Mouse (Mus musculus) G1E (cell line): ENCODE measurements at regions not wholly inside any gene's neighbourhood (a gene's known extent, or its start where the extent isn't known, plus 50 kb on each side); places are given as distances from the start of the nearest gene placed in this dataset.

ENCODE experiments used
- ATAC-seq: 2 replicates; pipeline ENCODE4 v1.8.0; 2016; ENCODE audit warnings: mild to moderate bottlenecking; ENCODE audit not compliant: insufficient number of reproducible peaks, poor library complexity, low FRiP score, severe bottlenecking; ENCODE audit errors: extremely low read depth
- DNase-seq: peaks from one replicate; pipeline ENCODE4 v3.0.0; 2012; ENCODE audit warnings: low spot score
- H3K27me3 ChIP-seq: 2 replicates; pipeline ENCODE4 v1.6.1; 2012; ENCODE audit warnings: mild to moderate bottlenecking, low read length, inconsistent platforms; ENCODE audit not compliant: insufficient read depth
- H3K36me3 ChIP-seq: replicated peaks from 2 replicates; pipeline ENCODE3; 2012; ENCODE audit warnings: mild to moderate bottlenecking, inconsistent platforms
- H3K4me1 ChIP-seq: 2 replicates; pipeline ENCODE4 v1.6.1; 2012; ENCODE audit warnings: low read depth, low read length, inconsistent platforms, mixed read lengths; ENCODE audit not compliant: insufficient read depth
- H3K4me3 ChIP-seq: 2 replicates; pipeline ENCODE4 v1.5.1; 2012; ENCODE audit warnings: low read depth, mild to moderate bottlenecking, inconsistent platforms, low read length, moderate library complexity, mixed read lengths
- H3K9me3 ChIP-seq: replicated peaks from 2 replicates; pipeline ENCODE4 v1.6.1; 2012; ENCODE audit warnings: inconsistent platforms
- CTCF ChIP-seq: IDR thresholded peaks from 2 replicates; pipeline ENCODE4 v1.5.1; 2012; ENCODE audit warnings: low read depth, low read length, inconsistent platforms, mixed read lengths
- GATA1 ChIP-seq: IDR thresholded peaks from 2 replicates; pipeline ENCODE4 v1.6.1; 2012; ENCODE audit warnings: borderline replicate concordance, low read length, inconsistent platforms, mixed read lengths
- GATA2 ChIP-seq: IDR thresholded peaks from 2 replicates; pipeline ENCODE4 v1.6.1; 2012; ENCODE audit warnings: low read depth, low read length, inconsistent platforms, borderline replicate concordance
- POLR2AphosphoS5 ChIP-seq: IDR thresholded peaks from 2 replicates; pipeline ENCODE4 v1.6.1; 2012; ENCODE audit warnings: low read depth, low read length, inconsistent platforms; ENCODE audit not compliant: insufficient replicate concordance
- TAL1 ChIP-seq: conservative IDR thresholded peaks from 2 replicates; pipeline ENCODE4 v1.6.1; 2012; ENCODE audit warnings: low read depth, low read length, inconsistent platforms, mixed read lengths

DNA sequence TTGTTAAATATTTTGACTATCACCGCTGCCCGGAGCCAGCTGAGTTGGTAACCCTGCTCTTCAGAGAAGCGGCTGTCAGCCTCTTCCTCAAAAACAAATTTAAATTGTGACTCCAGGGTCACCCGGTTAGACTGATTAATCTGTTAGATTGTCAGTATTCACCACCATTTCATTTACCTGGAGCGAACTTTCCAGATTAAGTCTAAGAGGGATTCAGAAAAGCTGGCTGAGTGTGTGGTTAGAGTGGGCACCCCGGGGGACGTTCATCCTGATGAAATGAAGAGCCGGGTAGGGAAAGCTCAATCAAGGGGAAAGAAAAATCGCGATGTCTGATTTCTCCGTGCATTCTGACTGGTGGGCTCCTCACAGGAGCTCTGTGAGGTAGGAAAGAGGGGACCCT lies 105.0 kb downstream of the Ppp4r2 start:
- no peaks in the 10 kb centered on the region for H3K36me3 ChIP-seq
- TF ChIP-seq GATA1: no peak
- no peak for TF ChIP-seq TAL1
- no peak for TF ChIP-seq POLR2AphosphoS5
- TF ChIP-seq CTCF: no peak
- TF ChIP-seq GATA2: no peak
- no peaks in the 10 kb centered on the region for H3K4me1 ChIP-seq
- no peak overlapping the region for H3K4me3 ChIP-seq
- H3K9me3 ChIP-seq: peaks cover 57% of the 10 kb centered on the region
- ATAC-seq (no peak), DNase-seq (no peak)
- no peaks in the 10 kb centered on the region for H3K27me3 ChIP-seq

DNA sequence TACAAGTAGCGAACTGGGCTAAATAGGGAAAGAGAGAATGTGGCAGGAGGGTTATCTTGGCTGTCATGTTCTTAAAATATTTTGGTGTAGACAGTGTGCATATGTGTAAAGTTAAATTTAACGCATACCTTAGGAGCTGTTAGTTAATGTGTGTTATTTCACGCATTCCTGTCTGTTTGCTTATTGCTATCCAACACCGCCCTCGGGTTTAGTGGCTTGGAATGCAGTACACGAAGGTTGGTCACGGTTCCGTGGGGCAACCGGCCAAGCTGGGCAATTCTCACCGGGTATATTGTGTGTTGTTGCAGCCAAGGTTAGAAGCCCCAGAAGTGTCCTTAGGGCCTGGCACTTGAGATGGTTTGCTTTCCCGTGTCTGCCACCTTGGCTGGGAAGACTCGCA lies 105.6 kb downstream of the Ppp4r2 start:
- no peak for TF ChIP-seq POLR2AphosphoS5
- TF ChIP-seq GATA1: no peak
- no peak for TF ChIP-seq TAL1
- no peak for TF ChIP-seq GATA2
- TF ChIP-seq CTCF: no peak
- Histone ChIP-seq H3K4me3 (no peak overlapping the region), H3K9me3 (peaks cover 53% of the 10 kb centered on the region), H3K4me1 (no peaks in the 10 kb centered on the region), H3K27me3 (no peaks in the 10 kb centered on the region), H3K36me3 (no peaks in the 10 kb centered on the region)
- ATAC-seq (no peak), DNase-seq (no peak)

DNA sequence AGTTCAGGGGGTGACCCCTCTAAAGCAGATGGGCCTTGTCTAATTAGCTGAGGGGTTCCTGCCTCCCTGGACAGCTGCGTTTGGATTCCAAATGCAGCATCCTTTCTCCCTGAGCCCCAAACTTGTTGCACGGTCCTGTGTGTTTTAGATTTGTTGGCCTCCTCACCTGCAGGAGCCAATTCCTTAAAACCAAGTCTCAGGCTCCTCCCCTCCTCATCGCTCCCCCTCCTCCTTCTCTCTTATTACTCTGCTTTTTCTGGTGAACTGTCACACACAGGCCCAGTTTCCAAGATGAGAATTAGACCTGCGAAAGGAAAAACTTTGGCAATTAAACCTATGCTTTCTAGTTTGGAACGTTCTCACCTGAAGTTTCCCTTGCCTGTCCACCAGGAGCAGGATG lies 106.3 kb downstream of the Ppp4r2 start:
- TF ChIP-seq CTCF (no peak), TAL1 (no peak), GATA2 (no peak)
- Histone ChIP-seq H3K4me3 (no peak overlapping the region), H3K4me1 (no peaks in the 10 kb centered on the region), H3K27me3 (no peaks in the 10 kb centered on the region), H3K36me3 (no peaks in the 10 kb centered on the region), H3K9me3 (peaks cover 47% of the 10 kb centered on the region)
- ATAC-seq (no peak), DNase-seq (no peak)

DNA sequence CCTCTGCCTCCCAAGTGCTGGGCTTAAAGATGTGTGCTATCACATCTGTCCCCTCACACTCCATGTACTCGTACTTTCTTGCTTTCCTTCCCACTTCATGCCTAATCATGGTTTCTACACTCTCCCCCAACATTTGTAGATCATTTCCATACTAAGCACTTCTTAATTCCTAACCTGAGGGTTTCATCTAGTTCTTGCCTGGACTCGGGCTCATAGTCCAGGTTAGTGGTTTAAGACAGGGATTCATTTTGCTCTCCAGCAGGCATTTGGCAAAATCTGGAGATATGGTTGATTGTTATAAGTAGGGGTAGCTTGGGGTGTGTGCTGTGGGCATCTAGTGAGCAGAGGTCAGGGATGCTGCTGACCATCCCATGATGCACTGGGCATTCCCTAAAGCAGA lies 108.3 kb downstream of the Ppp4r2 start:
- Histone ChIP-seq H3K36me3 (no peaks in the 10 kb centered on the region), H3K4me1 (no peaks in the 10 kb centered on the region), H3K9me3 (peaks cover 41% of the 10 kb centered on the region), H3K4me3 (no peak overlapping the region), H3K27me3 (no peaks in the 10 kb centered on the region)
- ATAC-seq: no peak
- no peak for DNase-seq
- TF ChIP-seq POLR2AphosphoS5: no peak
- no peak for TF ChIP-seq CTCF
- no peak for TF ChIP-seq GATA1
- TF ChIP-seq GATA2: no peak
- TF ChIP-seq TAL1: no peak

DNA sequence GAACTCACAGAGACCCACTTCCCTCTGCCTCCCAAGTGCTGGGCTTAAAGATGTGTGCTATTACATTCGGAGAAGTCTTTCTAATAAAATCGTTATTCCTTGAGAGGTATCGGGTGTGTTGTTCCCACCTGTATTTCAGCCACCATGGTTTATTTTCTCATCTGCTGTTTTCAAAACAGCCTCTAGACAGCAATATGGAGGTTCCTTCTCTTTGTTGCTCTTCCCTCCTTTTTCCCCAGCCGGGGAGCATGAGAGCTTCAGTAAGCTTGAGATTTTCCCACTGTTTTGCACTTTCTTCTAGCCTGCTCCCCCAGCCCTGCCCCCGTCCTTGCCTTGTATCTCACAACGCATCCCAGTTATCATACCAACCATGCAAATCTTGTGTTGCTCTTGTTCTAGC lies 109.5 kb downstream of the Ppp4r2 start:
- Histone ChIP-seq H3K4me3 (no peak overlapping the region), H3K9me3 (peaks cover 44% of the 10 kb centered on the region), H3K4me1 (no peaks in the 10 kb centered on the region), H3K36me3 (no peaks in the 10 kb centered on the region), H3K27me3 (no peaks in the 10 kb centered on the region)
- no peak for ATAC-seq
- no peak for TF ChIP-seq POLR2AphosphoS5
- no peak for DNase-seq

DNA sequence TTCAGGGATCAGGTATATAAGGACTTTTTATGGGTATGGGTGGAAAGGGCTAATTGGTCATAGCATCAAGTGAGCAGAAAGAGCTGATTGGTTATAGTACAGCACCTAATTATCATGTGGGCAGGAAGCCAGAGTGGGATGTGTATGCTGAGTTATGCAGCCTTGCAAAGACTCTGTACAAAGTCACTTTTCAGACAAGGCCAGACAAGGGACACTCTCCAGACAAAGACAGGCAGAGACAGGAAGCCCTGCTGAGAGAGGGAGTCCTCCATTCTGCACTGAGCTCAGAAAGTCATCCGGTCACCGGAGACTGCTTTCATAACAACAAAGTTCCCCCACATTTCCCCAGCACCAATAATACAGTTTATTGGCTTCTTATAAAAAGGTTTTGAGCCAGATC lies 112.4 kb downstream of the Ppp4r2 start:
- no peak for ATAC-seq
- Histone ChIP-seq H3K27me3 (no peaks in the 10 kb centered on the region), H3K4me1 (no peaks in the 10 kb centered on the region), H3K9me3 (peaks cover 25% of the 10 kb centered on the region), H3K4me3 (no peak overlapping the region), H3K36me3 (no peaks in the 10 kb centered on the region)
- no peak for TF ChIP-seq GATA2
- no peak for TF ChIP-seq CTCF
- TF ChIP-seq POLR2AphosphoS5: no peak
- TF ChIP-seq TAL1: no peak
- no peak for TF ChIP-seq GATA1
- DNase-seq: no peak

DNA sequence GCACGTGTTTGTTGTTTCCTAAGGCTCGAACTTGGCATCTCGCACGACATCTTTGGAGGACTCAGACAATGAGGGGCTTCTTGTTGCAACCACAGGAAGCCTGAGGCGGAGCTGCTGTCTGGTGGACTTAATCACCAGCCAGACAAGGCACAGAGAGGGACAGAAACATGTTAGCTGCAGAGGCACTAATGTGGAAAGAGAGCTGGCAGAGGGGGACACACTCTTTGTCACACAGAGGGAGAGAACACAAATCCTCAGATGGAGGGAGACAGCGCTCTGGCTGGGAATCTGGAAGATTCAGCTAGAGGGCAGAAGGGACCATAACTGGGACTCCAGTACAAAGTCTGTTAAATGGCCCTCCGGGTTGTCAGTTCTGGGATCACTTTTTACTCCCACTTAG lies 114.9 kb downstream of the Ppp4r2 start:
- no peaks in the 10 kb centered on the region for H3K27me3 ChIP-seq

More for the DNA sequence above, 114.9 kb downstream of the Ppp4r2 start:
- TF ChIP-seq TAL1 (no peak), CTCF (no peak), POLR2AphosphoS5 (no peak), GATA1 (no peak), GATA2 (no peak)
- no peak for DNase-seq
- ATAC-seq: no peak
- H3K4me1 ChIP-seq: no peaks in the 10 kb centered on the region
- peaks cover 25% of the 10 kb centered on the region for H3K9me3 ChIP-seq
- H3K36me3 ChIP-seq: no peaks in the 10 kb centered on the region
- no peak overlapping the region for H3K4me3 ChIP-seq
